Mouse (Mus musculus): ENCODE measurements around the gene Hmgb2. TPM values are rescaled to one million over a fixed set of nuclear protein-coding genes. Genes with fewer than 3 reads are reported as not detected.
"Not testable (repeated sequence)": the region's sequence is repeated elsewhere in the genome, so short reads cannot be mapped to it uniquely, and the experiment has no call there.

Hmgb2 gene
- polyA plus RNA-seq, 1 experiment: 87.2 TPM

GRCm38 (mm10) chr8:57512141-57513056 lies 692 bp downstream of the Hmgb2 start:
- no peak for TF ChIP-seq MYOG (IDR thresholded peaks at IDR 0.05; ENCODE audit: control insufficient read depth, extremely low read depth, insufficient read length)
- TF ChIP-seq USF1 (IDR thresholded peaks at IDR 0.05; ENCODE audit: low read depth): no peak
- TF ChIP-seq FOSL1 (IDR thresholded peaks at IDR 0.05; ENCODE audit: insufficient read depth, low read length, poor library complexity, severe bottlenecking): no peak
- TF ChIP-seq MAX (IDR thresholded peaks at IDR 0.05): no peak
- no peak for TF ChIP-seq MYOD1 (IDR thresholded peaks at IDR 0.05; ENCODE audit: control insufficient read depth, insufficient read length, low read depth)
- TF ChIP-seq CTCF (IDR thresholded peaks at IDR 0.05; ENCODE audit: control insufficient read depth, insufficient read depth, insufficient read length): no peak
- TF ChIP-seq CEBPB (IDR thresholded peaks at IDR 0.05; ENCODE audit: low read depth): no peak
- peaks cover 14% of the 10 kb centered on the region for H3K79me3 ChIP-seq (ENCODE audit: low read depth)
- H3K4me3 ChIP-seq (ENCODE audit: insufficient read depth, poor library complexity, severe bottlenecking): peak overlapping the region; percentile 65
- no peaks in the 10 kb centered on the region for H3K27me3 ChIP-seq (ENCODE audit: control insufficient read depth, insufficient read depth, insufficient read length)
- peak overlapping the region; percentile 100 for H3ac ChIP-seq (ENCODE audit: control insufficient read depth, insufficient read length, low read depth)
- peaks cover 43% of the 10 kb centered on the region for H3K36me3 ChIP-seq (ENCODE audit: control insufficient read depth, insufficient read depth)
- H3K79me2 ChIP-seq (ENCODE audit: control insufficient read depth, insufficient read depth): peaks cover 23% of the 10 kb centered on the region

DNA sequence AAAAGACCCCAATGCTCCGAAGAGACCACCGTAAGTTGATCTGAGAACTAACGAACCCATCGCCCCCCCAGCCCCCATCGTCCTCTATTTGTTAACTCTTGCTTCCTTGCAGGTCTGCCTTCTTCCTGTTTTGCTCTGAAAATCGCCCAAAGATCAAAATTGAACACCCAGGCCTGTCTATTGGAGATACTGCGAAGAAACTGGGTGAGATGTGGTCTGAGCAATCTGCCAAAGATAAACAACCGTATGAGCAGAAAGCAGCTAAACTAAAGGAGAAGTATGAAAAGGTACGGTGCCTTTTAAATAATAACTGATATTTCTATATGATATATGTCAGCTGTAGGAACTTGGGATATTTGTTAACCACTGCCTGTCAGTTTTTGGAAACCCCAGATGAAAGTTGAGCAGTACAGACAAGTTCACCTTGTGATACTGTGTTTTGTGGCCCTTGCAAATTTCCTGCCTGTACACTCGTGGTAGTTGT lies 1.5 kb downstream of the Hmgb2 start:
- Histone ChIP-seq H3K79me2 (ENCODE audit: control insufficient read depth, insufficient read depth) (peaks cover 23% of the 10 kb centered on the region), H3K79me3 (ENCODE audit: low read depth) (peaks cover 14% of the 10 kb centered on the region), H3K4me3 (ENCODE audit: insufficient read depth, poor library complexity, severe bottlenecking) (peak overlapping the region; percentile 65), H3K36me3 (ENCODE audit: control insufficient read depth, insufficient read depth) (peaks cover 48% of the 10 kb centered on the region), H3ac (ENCODE audit: control insufficient read depth, insufficient read length, low read depth) (peak overlapping the region; percentile 63)
- H3K27me3 ChIP-seq (ENCODE audit: control insufficient read depth, insufficient read depth, insufficient read length): not testable (repeated sequence)

- Histone ChIP-seq H3K36me3 (ENCODE audit: control insufficient read depth, insufficient read depth) (peaks cover 48% of the 10 kb centered on the region), H3K79me2 (ENCODE audit: control insufficient read depth, insufficient read depth) (peaks cover 23% of the 10 kb centered on the region), H3K79me3 (ENCODE audit: low read depth) (peaks cover 14% of the 10 kb centered on the region)
- H3K27me3 ChIP-seq (ENCODE audit: control insufficient read depth, insufficient read depth, insufficient read length); H3ac ChIP-seq (ENCODE audit: control insufficient read depth, insufficient read length, low read depth); H3K4me3 ChIP-seq (ENCODE audit: insufficient read depth, poor library complexity, severe bottlenecking): not testable (repeated sequence)
Observed at GRCm38 (mm10) chr8:57516685-57517084, 5.0 kb downstream of the Hmgb2 start.

- TF ChIP-seq CTCF (IDR thresholded peaks at IDR 0.05; ENCODE audit: control insufficient read depth, insufficient read depth, insufficient read length): no peak
- TF ChIP-seq USF1 (IDR thresholded peaks at IDR 0.05; ENCODE audit: low read depth): no peak
- TF ChIP-seq MYOG (IDR thresholded peaks at IDR 0.05; ENCODE audit: control insufficient read depth, extremely low read depth, insufficient read length): no peak
- no peak for TF ChIP-seq MAX (IDR thresholded peaks at IDR 0.05)
- TF ChIP-seq MYOD1 (IDR thresholded peaks at IDR 0.05; ENCODE audit: control insufficient read depth, insufficient read length, low read depth): no peak
- no peak for TF ChIP-seq FOSL1 (IDR thresholded peaks at IDR 0.05; ENCODE audit: insufficient read depth, low read length, poor library complexity, severe bottlenecking)
- no peak for TF ChIP-seq CEBPB (IDR thresholded peaks at IDR 0.05; ENCODE audit: low read depth)
- Histone ChIP-seq H3K36me3 (ENCODE audit: control insufficient read depth, insufficient read depth) (peaks cover 48% of the 10 kb centered on the region), H3K79me2 (ENCODE audit: control insufficient read depth, insufficient read depth) (peaks cover 19% of the 10 kb centered on the region), H3K79me3 (ENCODE audit: low read depth) (peaks cover 14% of the 10 kb centered on the region), H3K27me3 (ENCODE audit: control insufficient read depth, insufficient read depth, insufficient read length) (no peaks in the 10 kb centered on the region), H3K4me3 (ENCODE audit: insufficient read depth, poor library complexity, severe bottlenecking) (no peak overlapping the region), H3ac (ENCODE audit: control insufficient read depth, insufficient read length, low read depth) (no peak overlapping the region)
Observed at GRCm38 (mm10) chr8:57517723-57518122, 6.0 kb downstream of the Hmgb2 start.

GRCm38 (mm10) chr8:57520186-57520786 lies 8.6 kb downstream of the Hmgb2 start:
- TF ChIP-seq MYOG (IDR thresholded peaks at IDR 0.05; ENCODE audit: control insufficient read depth, extremely low read depth, insufficient read length) (no peak), CTCF (IDR thresholded peaks at IDR 0.05; ENCODE audit: control insufficient read depth, insufficient read depth, insufficient read length) (no peak), MAX (IDR thresholded peaks at IDR 0.05) (no peak), FOSL1 (IDR thresholded peaks at IDR 0.05; ENCODE audit: insufficient read depth, low read length, poor library complexity, severe bottlenecking) (no peak), USF1 (IDR thresholded peaks at IDR 0.05; ENCODE audit: low read depth) (no peak), MYOD1 (IDR thresholded peaks at IDR 0.05; ENCODE audit: control insufficient read depth, insufficient read length, low read depth) (no peak), CEBPB (IDR thresholded peaks at IDR 0.05; ENCODE audit: low read depth) (no peak)
- Histone ChIP-seq H3K79me2 (ENCODE audit: control insufficient read depth, insufficient read depth) (no peaks in the 10 kb centered on the region), H3K27me3 (ENCODE audit: control insufficient read depth, insufficient read depth, insufficient read length) (no peaks in the 10 kb centered on the region), H3K36me3 (ENCODE audit: control insufficient read depth, insufficient read depth) (peaks cover 26% of the 10 kb centered on the region), H3ac (ENCODE audit: control insufficient read depth, insufficient read length, low read depth) (no peak overlapping the region), H3K4me3 (ENCODE audit: insufficient read depth, poor library complexity, severe bottlenecking) (no peak overlapping the region), H3K79me3 (ENCODE audit: low read depth) (no peaks in the 10 kb centered on the region)

DNA sequence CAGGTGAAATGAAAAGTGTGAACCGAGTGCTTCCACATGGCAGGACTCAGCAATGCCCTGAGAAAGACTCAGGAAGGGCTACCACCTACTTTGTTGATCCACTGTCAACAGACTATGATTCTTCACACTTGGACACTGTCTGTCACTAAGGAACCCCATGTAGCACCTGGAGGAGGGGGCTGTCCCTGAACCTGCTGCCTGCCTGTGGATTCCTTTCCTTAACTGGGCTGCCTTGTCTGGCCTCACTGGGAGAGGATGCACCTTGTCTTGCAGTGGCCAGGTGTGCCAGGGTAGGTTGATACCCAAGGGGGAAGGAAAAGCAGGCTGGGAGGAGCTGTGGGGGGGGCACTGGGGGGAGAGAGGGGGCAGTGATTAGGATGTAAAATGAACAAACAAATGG lies 16.3 kb downstream of the Hmgb2 start:
- Histone ChIP-seq H3K27me3 (ENCODE audit: control insufficient read depth, insufficient read depth, insufficient read length) (no peaks in the 10 kb centered on the region), H3K4me3 (ENCODE audit: insufficient read depth, poor library complexity, severe bottlenecking) (no peak overlapping the region), H3K36me3 (ENCODE audit: control insufficient read depth, insufficient read depth) (no peaks in the 10 kb centered on the region), H3K79me2 (ENCODE audit: control insufficient read depth, insufficient read depth) (no peaks in the 10 kb centered on the region), H3K79me3 (ENCODE audit: low read depth) (no peaks in the 10 kb centered on the region), H3ac (ENCODE audit: control insufficient read depth, insufficient read length, low read depth) (no peak overlapping the region)
- TF ChIP-seq MYOG (IDR thresholded peaks at IDR 0.05; ENCODE audit: control insufficient read depth, extremely low read depth, insufficient read length) (no peak), FOSL1 (IDR thresholded peaks at IDR 0.05; ENCODE audit: insufficient read depth, low read length, poor library complexity, severe bottlenecking) (no peak), MAX (IDR thresholded peaks at IDR 0.05) (no peak), CTCF (IDR thresholded peaks at IDR 0.05; ENCODE audit: control insufficient read depth, insufficient read depth, insufficient read length) (no peak), CEBPB (IDR thresholded peaks at IDR 0.05; ENCODE audit: low read depth) (no peak), MYOD1 (IDR thresholded peaks at IDR 0.05; ENCODE audit: control insufficient read depth, insufficient read length, low read depth) (no peak), USF1 (IDR thresholded peaks at IDR 0.05; ENCODE audit: low read depth) (no peak)
